Mouse (Mus musculus): Measurements from ENCODE around the gene Btbd11. TPM values are rescaled to one million over a fixed set of nuclear protein-coding genes. Genes with fewer than 3 reads are reported as not detected.
A peak's percentile ranks its signal among the peaks of the same experiment; 100 is the strongest.

Gene Btbd11
- polyA plus RNA-seq, 1 experiment from 2014 or later, result 4.4 TPM

DNA sequence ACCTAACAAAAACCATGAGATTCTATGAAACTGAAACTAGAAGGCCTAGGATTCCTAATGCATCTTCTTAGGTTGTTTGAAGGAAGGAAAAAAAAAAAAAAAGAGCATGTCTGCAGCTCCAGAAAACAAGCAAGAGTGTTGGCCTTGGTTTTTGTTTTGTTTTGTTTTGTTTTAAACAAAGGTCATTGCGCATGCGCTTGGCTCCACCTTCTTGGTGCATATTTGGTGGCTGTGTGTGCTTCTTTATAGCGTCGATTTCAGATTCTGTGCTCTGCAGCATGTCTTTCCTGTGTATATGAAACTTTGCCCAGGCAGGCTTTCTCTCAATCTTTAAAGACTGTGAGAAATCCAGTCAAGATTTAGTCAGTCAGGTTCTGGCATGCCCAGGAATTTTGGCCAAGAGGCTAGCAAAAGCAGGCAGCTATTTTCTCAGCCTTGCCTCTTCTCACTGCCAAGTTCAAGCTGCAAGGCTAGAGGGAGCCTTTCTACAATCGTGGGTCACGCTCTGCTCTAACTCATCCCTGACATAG lies 191.3 kb downstream of the Btbd11 start:
- H3K27ac ChIP-seq (replicated peaks; ENCODE audit: low read depth, low read length), result no peak overlapping the region
- no peak for ATAC-seq (replicated peaks; ENCODE audit: insufficient number of reproducible peaks, low FRiP score, low TSS enrichment, low read depth)
- DNase-seq (ENCODE audit: low spot score), result peak; percentile 32
- no peaks in the 10 kb centered on the region for H3K27me3 ChIP-seq (ENCODE audit: control insufficient read depth, insufficient read depth, low read length)
- H3K4me1 ChIP-seq (ENCODE audit: control insufficient read depth, insufficient read depth, low read length), result no peaks in the 10 kb centered on the region
- H3K9me3 ChIP-seq (replicated peaks; ENCODE audit: control insufficient read depth, low read length), result no peaks in the 10 kb centered on the region
- WGBS, result 76% methylated on average over 6 of the region's 6 CpGs
- no peaks in the 10 kb centered on the region for H3K36me3 ChIP-seq (replicated peaks; ENCODE audit: control insufficient read depth, insufficient read depth, low read depth, low read length)
- H3K4me3 ChIP-seq (ENCODE audit: low read depth, low read length), result no peak overlapping the region
- no peak overlapping the region for H3K4me2 ChIP-seq (ENCODE audit: low read depth, low read length)
- H3K9ac ChIP-seq (replicated peaks; ENCODE audit: low read length), result no peak overlapping the region

DNA sequence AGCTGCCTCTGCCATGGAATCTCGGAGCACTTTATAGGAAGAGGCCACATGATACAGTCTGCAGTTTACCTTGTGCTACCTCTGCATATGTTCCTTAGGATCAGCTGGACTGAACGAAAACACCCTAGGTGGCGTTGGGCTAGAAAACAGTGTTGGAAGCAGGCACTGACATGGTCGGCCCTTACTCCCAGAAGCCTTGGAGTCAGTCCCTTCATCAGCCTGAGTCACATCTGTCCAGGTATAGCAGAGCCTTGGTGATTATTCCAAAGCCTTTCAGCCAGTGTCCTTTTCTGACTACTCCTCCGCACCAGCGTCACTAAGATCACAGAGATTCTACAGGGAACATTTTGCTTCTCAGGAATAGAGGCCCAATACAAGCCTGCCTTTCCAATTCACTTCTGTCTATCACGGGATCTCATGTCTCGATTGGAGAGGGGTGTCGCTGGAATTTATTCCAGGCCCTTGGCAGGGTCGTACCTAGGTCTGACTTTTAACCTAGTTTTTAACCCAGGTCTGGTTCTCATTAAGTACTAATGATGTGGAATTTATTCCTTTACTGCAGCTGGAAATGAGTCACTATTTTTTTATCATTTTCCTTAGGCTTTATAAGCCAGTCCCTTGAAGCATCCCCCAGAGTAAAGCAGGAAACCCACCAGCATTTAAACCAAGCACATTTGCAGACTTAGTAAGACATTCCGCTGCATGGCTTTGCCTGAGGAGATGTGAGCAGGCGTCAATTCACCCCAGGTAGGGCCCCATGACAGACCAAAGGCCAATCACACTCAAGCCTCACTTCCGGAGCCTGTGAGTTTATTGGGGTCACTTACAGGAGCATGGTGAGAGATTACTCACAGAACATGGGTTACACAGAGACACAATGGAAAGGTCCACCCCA lies 192.2 kb downstream of the Btbd11 start:
- Histone ChIP-seq H3K4me3 (ENCODE audit: low read depth, low read length) (no peak overlapping the region), H3K4me2 (ENCODE audit: low read depth, low read length) (no peak overlapping the region), H3K27ac (replicated peaks; ENCODE audit: low read depth, low read length) (no peak overlapping the region), H3K4me1 (ENCODE audit: control insufficient read depth, insufficient read depth, low read length) (no peaks in the 10 kb centered on the region), H3K9me3 (replicated peaks; ENCODE audit: control insufficient read depth, low read length) (no peaks in the 10 kb centered on the region), H3K9ac (replicated peaks; ENCODE audit: low read length) (no peak overlapping the region), H3K36me3 (replicated peaks; ENCODE audit: control insufficient read depth, insufficient read depth, low read depth, low read length) (no peaks in the 10 kb centered on the region), H3K27me3 (ENCODE audit: control insufficient read depth, insufficient read depth, low read length) (no peaks in the 10 kb centered on the region)
- 46% methylated on average over 13 of the region's 13 CpGs for WGBS
- ATAC-seq (replicated peaks; ENCODE audit: insufficient number of reproducible peaks, low FRiP score, low TSS enrichment, low read depth) (no peak), DNase-seq (ENCODE audit: low spot score) (peak; percentile 45)

DNA sequence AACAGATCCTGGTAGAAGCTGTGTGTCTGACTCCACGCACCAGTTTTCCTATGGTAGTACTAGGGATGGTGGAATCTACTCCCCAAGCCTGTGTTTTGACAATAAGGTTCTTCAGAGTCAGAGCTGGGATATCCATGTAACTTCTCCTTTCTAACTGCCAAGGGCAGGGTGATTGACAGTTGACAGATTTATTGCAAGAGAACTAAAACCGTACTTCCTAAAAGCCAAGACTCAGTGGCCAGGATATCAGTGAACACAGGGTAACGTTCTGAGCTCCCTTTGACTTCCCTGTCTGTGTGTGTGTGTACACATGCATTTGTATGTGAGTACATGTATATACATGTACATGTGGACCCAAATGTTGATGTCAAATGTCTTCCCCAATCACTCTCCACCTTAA lies 201.1 kb downstream of the Btbd11 start:
- no peak overlapping the region for H3K9ac ChIP-seq (replicated peaks; ENCODE audit: low read length)
- 88% methylated on average over 3 of the region's 3 CpGs for WGBS
- H3K9me3 ChIP-seq (replicated peaks; ENCODE audit: control insufficient read depth, low read length), result no peaks in the 10 kb centered on the region
- no peak overlapping the region for H3K27ac ChIP-seq (replicated peaks; ENCODE audit: low read depth, low read length)
- H3K4me2 ChIP-seq (ENCODE audit: low read depth, low read length), result no peak overlapping the region
- no peak overlapping the region for H3K4me3 ChIP-seq (ENCODE audit: low read depth, low read length)
- DNase-seq (ENCODE audit: low spot score) (no peak), ATAC-seq (replicated peaks; ENCODE audit: insufficient number of reproducible peaks, low FRiP score, low TSS enrichment, low read depth) (no peak)
- H3K4me1 ChIP-seq (ENCODE audit: control insufficient read depth, insufficient read depth, low read length), result no peaks in the 10 kb centered on the region
- H3K36me3 ChIP-seq (replicated peaks; ENCODE audit: control insufficient read depth, insufficient read depth, low read depth, low read length), result no peaks in the 10 kb centered on the region
- no peaks in the 10 kb centered on the region for H3K27me3 ChIP-seq (ENCODE audit: control insufficient read depth, insufficient read depth, low read length)

DNA sequence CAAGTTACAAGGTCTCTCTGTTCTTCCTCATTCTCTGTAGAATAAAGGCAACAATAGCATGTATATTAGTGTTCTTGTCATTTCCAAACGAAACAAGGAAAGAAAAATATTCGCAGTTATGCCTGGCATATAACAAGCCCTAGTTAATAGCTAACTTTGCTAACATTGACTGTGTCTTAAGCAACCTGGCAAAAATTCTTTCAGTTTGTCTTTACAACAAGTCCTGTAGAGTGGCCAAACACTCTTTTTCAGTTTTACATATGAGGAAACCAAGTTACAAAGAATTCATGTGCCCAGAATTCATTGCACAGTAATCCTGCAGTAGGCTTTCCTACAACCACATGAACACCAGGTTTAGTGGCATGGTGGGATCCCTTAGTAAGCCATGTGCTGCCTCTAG lies 203.4 kb downstream of the Btbd11 start:
- no peak for DNase-seq (ENCODE audit: low spot score)
- H3K27ac ChIP-seq (replicated peaks; ENCODE audit: low read depth, low read length), result no peak overlapping the region
- no peak overlapping the region for H3K4me3 ChIP-seq (ENCODE audit: low read depth, low read length)
- H3K4me2 ChIP-seq (ENCODE audit: low read depth, low read length), result no peak overlapping the region
- H3K9ac ChIP-seq (replicated peaks; ENCODE audit: low read length), result no peak overlapping the region
- WGBS, result 90% methylated on average over 2 of the region's 2 CpGs
- H3K36me3 ChIP-seq (replicated peaks; ENCODE audit: control insufficient read depth, insufficient read depth, low read depth, low read length), result no peaks in the 10 kb centered on the region
- no peaks in the 10 kb centered on the region for H3K4me1 ChIP-seq (ENCODE audit: control insufficient read depth, insufficient read depth, low read length)
- no peaks in the 10 kb centered on the region for H3K27me3 ChIP-seq (ENCODE audit: control insufficient read depth, insufficient read depth, low read length)
- ATAC-seq (replicated peaks; ENCODE audit: insufficient number of reproducible peaks, low FRiP score, low TSS enrichment, low read depth), result no peak
- no peaks in the 10 kb centered on the region for H3K9me3 ChIP-seq (replicated peaks; ENCODE audit: control insufficient read depth, low read length)

DNA sequence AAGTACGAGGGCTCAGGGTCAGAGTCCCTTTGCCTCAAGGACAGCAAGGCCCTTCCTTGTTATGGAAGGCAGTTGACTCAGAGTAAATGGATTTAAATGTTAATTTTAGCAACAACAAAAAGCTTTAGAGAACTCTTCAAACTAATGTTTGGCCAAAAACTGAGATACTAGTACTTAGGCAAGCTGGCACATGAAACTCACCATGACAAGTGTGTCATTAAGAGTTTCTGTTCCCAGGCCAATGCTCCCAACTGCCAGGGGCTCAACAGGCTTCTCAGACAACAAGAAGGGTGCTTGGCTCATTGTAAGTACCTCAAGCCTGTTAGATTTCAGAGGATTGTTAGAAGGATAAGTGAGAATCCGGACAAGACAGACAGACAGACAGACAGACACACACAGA lies 204.7 kb downstream of the Btbd11 start:
- 87% methylated on average over 2 of the region's 2 CpGs for WGBS
- DNase-seq (ENCODE audit: low spot score), result no peak
- Histone ChIP-seq H3K4me3 (ENCODE audit: low read depth, low read length) (no peak overlapping the region), H3K4me1 (ENCODE audit: control insufficient read depth, insufficient read depth, low read length) (no peaks in the 10 kb centered on the region), H3K4me2 (ENCODE audit: low read depth, low read length) (no peak overlapping the region), H3K36me3 (replicated peaks; ENCODE audit: control insufficient read depth, insufficient read depth, low read depth, low read length) (no peaks in the 10 kb centered on the region), H3K27me3 (ENCODE audit: control insufficient read depth, insufficient read depth, low read length) (no peaks in the 10 kb centered on the region), H3K9ac (replicated peaks; ENCODE audit: low read length) (no peak overlapping the region), H3K27ac (replicated peaks; ENCODE audit: low read depth, low read length) (no peak overlapping the region), H3K9me3 (replicated peaks; ENCODE audit: control insufficient read depth, low read length) (no peaks in the 10 kb centered on the region)
- no peak for ATAC-seq (replicated peaks; ENCODE audit: insufficient number of reproducible peaks, low FRiP score, low TSS enrichment, low read depth)

DNA sequence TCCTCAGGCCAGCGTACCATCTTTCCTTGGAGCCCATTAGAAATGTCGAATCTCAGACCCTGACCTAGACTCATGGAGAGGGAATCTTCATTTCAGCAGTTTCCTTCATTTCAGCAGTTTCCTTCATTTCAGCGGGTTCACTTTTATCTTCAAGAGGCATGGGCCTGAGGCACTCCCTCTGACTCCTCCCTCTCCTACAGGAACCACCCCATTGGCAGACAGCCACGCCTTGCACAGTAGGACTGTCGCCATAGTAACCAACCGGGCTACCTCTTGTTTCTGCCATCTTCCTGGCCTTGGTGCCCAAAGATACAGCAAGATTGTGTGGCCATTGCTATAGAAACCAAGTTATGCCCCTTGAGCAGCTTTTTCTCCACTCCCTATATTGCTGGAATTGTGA lies 205.4 kb downstream of the Btbd11 start:
- Histone ChIP-seq H3K4me2 (ENCODE audit: low read depth, low read length) (no peak overlapping the region), H3K36me3 (replicated peaks; ENCODE audit: control insufficient read depth, insufficient read depth, low read depth, low read length) (no peaks in the 10 kb centered on the region), H3K4me3 (ENCODE audit: low read depth, low read length) (no peak overlapping the region), H3K27ac (replicated peaks; ENCODE audit: low read depth, low read length) (no peak overlapping the region), H3K4me1 (ENCODE audit: control insufficient read depth, insufficient read depth, low read length) (no peaks in the 10 kb centered on the region), H3K9me3 (replicated peaks; ENCODE audit: control insufficient read depth, low read length) (no peaks in the 10 kb centered on the region), H3K9ac (replicated peaks; ENCODE audit: low read length) (no peak overlapping the region), H3K27me3 (ENCODE audit: control insufficient read depth, insufficient read depth, low read length) (no peaks in the 10 kb centered on the region)
- no peak for ATAC-seq (replicated peaks; ENCODE audit: insufficient number of reproducible peaks, low FRiP score, low TSS enrichment, low read depth)
- DNase-seq (ENCODE audit: low spot score), result peak; percentile 9
- 51% methylated on average over 6 of the region's 6 CpGs for WGBS

DNA sequence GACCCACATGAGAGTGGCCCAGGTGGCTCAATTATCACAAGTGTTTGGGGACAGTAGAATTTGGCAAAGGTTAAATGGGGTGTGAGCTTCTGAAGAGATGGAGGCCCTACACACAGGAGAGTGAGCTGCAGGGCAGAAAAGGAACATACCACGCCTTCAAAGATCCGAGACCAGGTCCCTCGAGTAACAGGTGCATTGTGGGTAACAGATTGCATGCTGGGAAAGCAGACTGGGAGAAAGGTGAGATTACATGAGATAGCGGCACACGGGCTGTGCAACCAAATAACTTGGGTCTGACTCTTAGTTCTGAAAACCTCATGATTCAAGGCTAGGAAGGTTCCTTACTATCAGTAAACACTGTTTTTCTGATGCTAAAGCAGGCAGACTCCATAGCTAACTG lies 209.7 kb downstream of the Btbd11 start:
- DNase-seq (ENCODE audit: low spot score) (no peak), ATAC-seq (replicated peaks; ENCODE audit: insufficient number of reproducible peaks, low FRiP score, low TSS enrichment, low read depth) (no peak)
- Histone ChIP-seq H3K9me3 (replicated peaks; ENCODE audit: control insufficient read depth, low read length) (no peaks in the 10 kb centered on the region), H3K9ac (replicated peaks; ENCODE audit: low read length) (no peak overlapping the region), H3K27me3 (ENCODE audit: control insufficient read depth, insufficient read depth, low read length) (no peaks in the 10 kb centered on the region), H3K4me2 (ENCODE audit: low read depth, low read length) (no peak overlapping the region), H3K36me3 (replicated peaks; ENCODE audit: control insufficient read depth, insufficient read depth, low read depth, low read length) (no peaks in the 10 kb centered on the region), H3K4me1 (ENCODE audit: control insufficient read depth, insufficient read depth, low read length) (peaks cover 2% of the 10 kb centered on the region; the same call in 1 of the 2 replicates), H3K4me3 (ENCODE audit: low read depth, low read length) (no peak overlapping the region), H3K27ac (replicated peaks; ENCODE audit: low read depth, low read length) (no peak overlapping the region)
- 84% methylated on average over 5 of the region's 5 CpGs for WGBS

DNA sequence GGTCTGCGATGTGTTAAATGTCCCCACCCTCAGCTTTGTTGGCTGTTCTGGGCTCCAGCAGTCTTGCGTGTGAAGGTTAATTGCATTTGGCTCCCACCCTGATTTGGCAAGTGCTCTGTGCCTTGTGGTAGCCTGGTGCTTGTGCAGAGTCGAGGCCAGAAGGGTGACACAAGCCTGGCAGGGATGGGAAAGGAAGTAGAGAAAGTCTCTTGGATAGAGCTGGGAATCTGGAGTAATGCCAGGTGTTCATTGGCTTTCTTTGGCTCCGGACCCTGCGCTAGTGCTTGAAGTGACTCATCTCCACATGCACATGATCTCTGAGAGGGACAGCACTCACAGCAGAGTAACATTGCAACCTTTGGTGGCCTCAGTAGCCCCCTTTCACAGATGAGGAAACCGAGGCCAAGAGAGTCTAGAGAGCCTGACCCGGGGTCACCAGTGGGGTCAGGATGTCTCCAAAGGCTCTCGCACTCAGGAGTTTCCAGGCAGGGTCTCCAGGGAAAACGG lies 211.5 kb downstream of the Btbd11 start:
- Histone ChIP-seq H3K4me3 (ENCODE audit: low read depth, low read length) (peak overlapping the region; percentile 49), H3K4me1 (ENCODE audit: control insufficient read depth, insufficient read depth, low read length) (peaks cover 2% of the 10 kb centered on the region; the same call in 1 of the 2 replicates), H3K9ac (replicated peaks; ENCODE audit: low read length) (peak overlapping the region; percentile 65), H3K36me3 (replicated peaks; ENCODE audit: control insufficient read depth, insufficient read depth, low read depth, low read length) (no peaks in the 10 kb centered on the region), H3K27ac (replicated peaks; ENCODE audit: low read depth, low read length) (no peak overlapping the region), H3K4me2 (ENCODE audit: low read depth, low read length) (peak overlapping the region; percentile 89), H3K27me3 (ENCODE audit: control insufficient read depth, insufficient read depth, low read length) (no peaks in the 10 kb centered on the region), H3K9me3 (replicated peaks; ENCODE audit: control insufficient read depth, low read length) (no peaks in the 10 kb centered on the region)
- DNase-seq (ENCODE audit: low spot score) (no peak), ATAC-seq (replicated peaks; ENCODE audit: insufficient number of reproducible peaks, low FRiP score, low TSS enrichment, low read depth) (peak; percentile 34; the same call in 1 of the 2 replicates)
- WGBS, result 46% methylated on average over 9 of the region's 9 CpGs
